Mouse (Mus musculus) CH12.LX (cell line): ENCODE results near the gene Fam193a. TPM values are rescaled to one million over a fixed set of nuclear protein-coding genes. Genes with fewer than 3 reads are reported as not detected.

Source experiments
- DNase-seq: peaks from one replicate; pipeline ENCODE4 v3.0.0-alpha.2; 2013; ENCODE audit errors: extremely low read depth
- H3K27ac ChIP-seq: 2 replicates; pipeline ENCODE4 v1.5.1; 2012; ENCODE audit warnings: low read depth, mild to moderate bottlenecking, control low read depth, moderate library complexity; ENCODE audit not compliant: insufficient read depth
- H3K27me3 ChIP-seq: replicated peaks from 2 replicates; pipeline ENCODE3; 2012; ENCODE audit warnings: inconsistent platforms
- H3K36me3 ChIP-seq, 2 experiments: replicated peaks in 1 of 2; 2 replicates each; pipeline versions ENCODE3 to v1.6.1; 2012; ENCODE audit warnings: inconsistent platforms in 1 of 2, low read length in 1 of 2, mild to moderate bottlenecking in 1 of 2, mixed read lengths in 1 of 2, moderate library complexity in 1 of 2; ENCODE audit not compliant: control insufficient read depth in 1 of 2, insufficient read depth in 1 of 2
- H3K4me1 ChIP-seq, 2 experiments: 2 replicates each; pipeline ENCODE4 v1.6.1; 2012; ENCODE audit warnings: inconsistent platforms in 1 of 2, moderate library complexity in 1 of 2; ENCODE audit not compliant: insufficient read depth in 2 of 2, control insufficient read depth in 1 of 2
- H3K4me2 ChIP-seq: 2 replicates; pipeline ENCODE4 v1.6.1; 2012; ENCODE audit warnings: low read depth, mild to moderate bottlenecking, control low read depth; ENCODE audit not compliant: poor library complexity, insufficient read depth, severe bottlenecking
- H3K4me3 ChIP-seq, 3 experiments: fragments of 150-350 bp in 1 of 3; sonication (generic) in 1 of 3; replicated peaks in 1 of 3; 2 replicates each; pipeline versions ENCODE3 to v1.5.1; 2011 to 2012; ENCODE audit warnings: low read depth in 2 of 3, low read length in 2 of 3, mild to moderate bottlenecking in 2 of 3, moderate library complexity in 2 of 3, control low read depth in 1 of 3, improper control_type of control experiment in 1 of 3, inconsistent platforms in 1 of 3, mixed read lengths in 1 of 3; ENCODE audit not compliant: poor library complexity in 1 of 3
- H3K79me2 ChIP-seq: replicated peaks from 2 replicates; pipeline ENCODE4 v1.6.1; 2012; ENCODE audit warnings: mild to moderate bottlenecking, moderate library complexity; ENCODE audit not compliant: control insufficient read depth, poor library complexity, insufficient read depth, severe bottlenecking; ENCODE audit errors: extremely low read depth
- H3K9ac ChIP-seq: 2 replicates; pipeline ENCODE4 v1.6.1; 2012; ENCODE audit warnings: low read depth, mild to moderate bottlenecking, control low read depth, moderate library complexity; ENCODE audit not compliant: insufficient read depth
- H3K9me3 ChIP-seq: replicated peaks from 2 replicates; pipeline ENCODE3; 2012; ENCODE audit warnings: low read length, inconsistent platforms, mixed read lengths
- CHD1 ChIP-seq: IDR thresholded peaks from 2 replicates; pipeline ENCODE4 v1.6.1; 2012; ENCODE audit warnings: low read depth, low read length, improper control_type of control experiment, inconsistent platforms
- CHD2 ChIP-seq: IDR thresholded peaks from 2 replicates; pipeline ENCODE4 v1.6.1; 2011; ENCODE audit warnings: low read length, improper control_type of control experiment
- CTCF ChIP-seq, 2 experiments: IDR thresholded peaks in 1 of 2; conservative IDR thresholded peaks in 1 of 2; 2 replicates each; pipeline ENCODE4 v1.5.1; 2011 to 2012; ENCODE audit warnings: low read depth in 2 of 2, low read length in 2 of 2, improper control_type of control experiment in 1 of 2, inconsistent platforms in 1 of 2, mild to moderate bottlenecking in 1 of 2, moderate library complexity in 1 of 2
- ELF1 ChIP-seq: IDR thresholded peaks from 2 replicates; pipeline ENCODE4 v1.6.1; 2014; ENCODE audit warnings: low read depth, mild to moderate bottlenecking, inconsistent platforms, low read length, improper control_type of control experiment
- HCFC1 ChIP-seq: IDR thresholded peaks from 2 replicates; pipeline ENCODE4 v1.6.1; 2012; ENCODE audit warnings: low read depth, mild to moderate bottlenecking, inconsistent platforms, low read length, improper control_type of control experiment
- IRF4 ChIP-seq: IDR thresholded peaks from 2 replicates; pipeline ENCODE4 v1.6.1; 2014; ENCODE audit warnings: low read depth, mild to moderate bottlenecking, inconsistent platforms, low read length, improper control_type of control experiment
- JUN ChIP-seq: IDR thresholded peaks from 2 replicates; pipeline ENCODE4 v1.6.1; 2011; ENCODE audit warnings: low read depth, mild to moderate bottlenecking, low read length, improper control_type of control experiment, moderate library complexity; ENCODE audit not compliant: insufficient read depth
- JUND ChIP-seq: conservative IDR thresholded peaks from 2 replicates; pipeline ENCODE4 v1.6.1; 2011; ENCODE audit warnings: low read depth, low read length, improper control_type of control experiment
- KAT2A ChIP-seq: IDR thresholded peaks from 2 replicates; pipeline ENCODE4 v1.6.1; 2012; ENCODE audit warnings: low read length, improper control_type of control experiment, inconsistent platforms; ENCODE audit not compliant: insufficient replicate concordance
- MAFK ChIP-seq: IDR thresholded peaks from 2 replicates; pipeline ENCODE4 v1.6.1; 2011; ENCODE audit warnings: low read length, improper control_type of control experiment; ENCODE audit not compliant: insufficient replicate concordance
- MAZ ChIP-seq: IDR thresholded peaks from 2 replicates; pipeline ENCODE4 v1.6.1; 2012; ENCODE audit warnings: low read depth, mild to moderate bottlenecking, inconsistent platforms, low read length, improper control_type of control experiment, moderate library complexity
- MEF2A ChIP-seq: IDR thresholded peaks from 2 replicates; pipeline ENCODE4 v1.6.1; 2014; ENCODE audit warnings: low read depth, mild to moderate bottlenecking, inconsistent platforms, low read length, improper control_type of control experiment, borderline replicate concordance
- NELFE ChIP-seq: IDR thresholded peaks from 2 replicates; pipeline ENCODE4 v1.6.1; 2011; ENCODE audit warnings: low read depth, low read length, improper control_type of control experiment
- PAX5 ChIP-seq: IDR thresholded peaks from 2 replicates; pipeline ENCODE4 v1.6.1; 2012; ENCODE audit warnings: low read length, inconsistent platforms, mixed read lengths
- POLR2AphosphoS2 ChIP-seq: IDR thresholded peaks from 2 replicates; pipeline ENCODE4 v1.6.1; 2011; ENCODE audit warnings: low read depth, low read length, improper control_type of control experiment
- SIN3A ChIP-seq: IDR thresholded peaks from 2 replicates; pipeline ENCODE4 v1.6.1; 2012; ENCODE audit warnings: low read length, improper control_type of control experiment, inconsistent platforms
- SMC3 ChIP-seq: IDR thresholded peaks from 2 replicates; pipeline ENCODE4 v1.6.1; 2011; ENCODE audit warnings: low read depth, low read length, improper control_type of control experiment
- TBP ChIP-seq: conservative IDR thresholded peaks from 2 replicates; pipeline ENCODE4 v1.6.1; 2011; ENCODE audit warnings: low read depth, low read length, improper control_type of control experiment
- UBTF ChIP-seq: IDR thresholded peaks from 2 replicates; pipeline ENCODE4 v1.6.1; 2012; ENCODE audit warnings: low read depth, mild to moderate bottlenecking, inconsistent platforms, low read length, improper control_type of control experiment, moderate library complexity
- ZKSCAN1 ChIP-seq: IDR thresholded peaks from 2 replicates; pipeline ENCODE4 v1.6.1; 2012; ENCODE audit warnings: low read depth, inconsistent platforms, low read length, improper control_type of control experiment, borderline replicate concordance
- ZMIZ1 ChIP-seq: IDR thresholded peaks from 2 replicates; pipeline ENCODE4 v1.6.1; 2012; ENCODE audit warnings: low read depth, mild to moderate bottlenecking, inconsistent platforms, low read length, improper control_type of control experiment
- ZNF384 ChIP-seq: IDR thresholded peaks from 2 replicates; pipeline ENCODE4 v1.6.1; 2012; ENCODE audit warnings: low read depth, low read length, improper control_type of control experiment, inconsistent platforms
- dilution Hi-C: fragments of 300-500 bp; cut with MboI; formaldehyde crosslinking; loops from 2 replicates; pipeline ENCODE4 v1.14.3; 2020; ENCODE audit warnings: low sequenced_read_pairs; ENCODE audit not compliant: extremely low pct_unique_long_range_greater_than_20kb, extremely low pct_ligation_motif_present
- in situ Hi-C: fragments of 300-500 bp; cut with MboI; formaldehyde crosslinking; loops from 3 replicates; pipeline ENCODE4 v1.14.3; 2019; ENCODE audit warnings: low sequenced_read_pairs, low pct_ligation_motif_present, low pct_unique_long_range_greater_than_20kb, mixed read lengths
- polyA plus RNA-seq: library from polyadenylated mRNA; unstranded; fragments of >175 nt; gene quantifications from 2 replicates; pipeline ENCODE4 v1.2.1, GENCODE M21; 2012; ENCODE audit warnings: low read depth; ENCODE audit not compliant: insufficient read length
- total RNA-seq, 2 experiments: library from RNA; depleted of rRNA; stranded (reverse); fragments of 300-350 nt in 1 of 2; fragments of >200 nt in 1 of 2; gene quantifications; 2 replicates each; pipeline ENCODE4 v1.2.3; 2012 to 2014

Gene Fam193a
- total and polyA plus RNA-seq, 3 experiments, result 3.6 to 19.0 (median 8.5) TPM

- H3K27me3 ChIP-seq, result no peaks in the 10 kb centered on the region
- no peak for TF ChIP-seq ZKSCAN1
- no peak for TF ChIP-seq JUND
- no peak for TF ChIP-seq CTCF (conservative IDR thresholded peaks at IDR 0.05 in 1 of 2, IDR thresholded peaks at IDR 0.05 in 1 of 2; ENCODE audit: low read depth in 2 of 2, low read length in 2 of 2)
- no peak for TF ChIP-seq IRF4
- TF ChIP-seq ZMIZ1, result no peak
- no peak for TF ChIP-seq PAX5
- no peak for TF ChIP-seq SMC3
- TF ChIP-seq MEF2A, result no peak
- no peak for TF ChIP-seq SIN3A
- TF ChIP-seq HCFC1, result no peak
- TF ChIP-seq NELFE, result no peak
- no peak for TF ChIP-seq ELF1
- TF ChIP-seq MAFK, result no peak
- no peak for TF ChIP-seq UBTF
- TF ChIP-seq CHD2, result no peak
- TF ChIP-seq POLR2AphosphoS2, result no peak
- H3K4me1 ChIP-seq, result no peaks in the 10 kb centered on the region
- DNase-seq, result no peak
- H3K4me3 ChIP-seq, result no peak overlapping the region
- dilution Hi-C loops, result no loop called here
- H3K36me3 ChIP-seq, result peaks cover 45 to 87% of the 10 kb centered on the region in 2 experiments
- no peak overlapping the region for H3K9ac ChIP-seq
- H3K9me3 ChIP-seq, result no peaks in the 10 kb centered on the region
- no peak overlapping the region for H3K4me2 ChIP-seq
- no peaks in the 10 kb centered on the region for H3K79me2 ChIP-seq
- H3K27ac ChIP-seq, result no peak overlapping the region
- in situ Hi-C loops, result no loop called here
These were observed 72.1 kb downstream of the Fam193a start for GRCm38 (mm10) chr5:34441797-34442196.

GRCm38 (mm10) chr5:34446207-34446606, 76.5 kb downstream of the Fam193a start:
- no peaks in the 10 kb centered on the region for H3K79me2 ChIP-seq
- in situ Hi-C loops (no loop called here), dilution Hi-C loops (no loop called here)
- no peak for DNase-seq
- H3K4me3 ChIP-seq, result no peak overlapping the region
- H3K9me3 ChIP-seq, result no peaks in the 10 kb centered on the region
- no peak overlapping the region for H3K27ac ChIP-seq
- TF ChIP-seq JUN (no peak), MAZ (no peak), ELF1 (no peak), ZMIZ1 (no peak), ZKSCAN1 (no peak), TBP (no peak), ZNF384 (no peak), CHD1 (no peak), KAT2A (no peak)
- H3K36me3 ChIP-seq, result peaks cover 29 to 69% of the 10 kb centered on the region in 2 experiments
- H3K4me2 ChIP-seq, result no peak overlapping the region
- H3K9ac ChIP-seq, result no peak overlapping the region
- H3K4me1 ChIP-seq, result no peaks in the 10 kb centered on the region
- no peaks in the 10 kb centered on the region for H3K27me3 ChIP-seq
